Mouse (Mus musculus) right cerebral cortex, postnatal 4 days (tissue): Measurements from ENCODE around the gene Peli3.
A peak's percentile ranks its signal among the peaks of the same experiment; 100 is the strongest.
"Not testable (repeated sequence)": the region's sequence is repeated elsewhere in the genome, so short reads cannot be mapped to it uniquely, and the experiment has no call there.

ENCODE experiments used
- DNase-seq: peaks from one replicate; pipeline ENCODE4 v3.0.0-alpha.2; 2022

Gene Peli3

DNA sequence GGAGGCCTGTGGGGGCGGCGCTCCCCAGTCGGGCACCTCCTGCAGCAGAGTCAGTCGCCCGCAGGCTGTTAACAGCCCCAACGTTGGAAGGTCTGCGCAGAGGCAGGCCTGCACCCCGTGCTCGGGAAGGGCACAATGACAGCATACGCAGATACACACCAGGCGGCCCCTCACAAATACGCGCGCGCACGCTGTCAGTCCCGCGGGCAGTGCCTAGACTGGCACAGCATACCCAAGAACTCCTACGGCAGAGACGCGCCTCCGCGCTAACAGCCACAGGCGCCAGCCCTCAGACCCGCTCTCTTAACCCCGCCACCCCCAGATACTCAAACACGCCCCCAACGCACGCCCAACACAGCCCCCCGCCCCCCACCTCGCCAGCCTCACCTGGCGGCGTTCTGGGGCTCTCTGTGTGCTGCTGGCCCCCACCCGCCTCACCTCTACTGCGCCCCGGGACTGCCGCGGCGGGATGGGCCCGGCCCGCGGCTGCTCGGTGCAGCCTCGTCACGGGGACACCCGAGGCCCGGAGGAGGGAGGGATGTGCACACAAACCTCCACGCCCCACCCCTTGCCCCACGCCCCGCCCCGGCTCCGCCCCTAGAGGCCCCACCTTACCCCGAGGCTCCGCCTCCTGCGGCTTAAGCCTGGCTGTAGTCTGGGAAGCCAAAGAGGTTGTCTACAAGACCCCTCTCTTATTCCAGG, at the start of gene Peli3:
TSS of gene Peli3 (minus strand) at position 577 of the 702 bp plus-strand sequence.
- DNase-seq: peak; percentile 84

DNA sequence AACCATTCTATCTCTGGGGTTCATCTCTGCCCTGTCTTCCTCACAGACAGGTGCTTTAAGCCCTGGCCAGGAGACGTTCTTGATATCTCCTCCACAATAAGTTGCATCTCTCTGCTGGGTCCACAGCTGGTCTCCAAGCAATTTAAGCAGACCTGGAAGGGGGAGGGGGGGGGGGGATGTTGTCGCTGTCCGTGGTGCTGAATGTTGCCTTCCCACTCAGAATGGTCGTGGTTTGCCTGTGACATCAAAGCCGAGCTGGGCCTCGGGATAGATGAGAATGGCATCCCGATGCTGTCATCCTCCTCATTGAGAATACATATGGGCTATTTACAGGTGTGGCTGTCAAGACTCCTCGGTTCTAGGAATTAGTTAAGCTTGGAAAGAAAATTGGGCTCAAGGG, 49.4 kb upstream of the Peli3 start:
- no peak for DNase-seq

DNA sequence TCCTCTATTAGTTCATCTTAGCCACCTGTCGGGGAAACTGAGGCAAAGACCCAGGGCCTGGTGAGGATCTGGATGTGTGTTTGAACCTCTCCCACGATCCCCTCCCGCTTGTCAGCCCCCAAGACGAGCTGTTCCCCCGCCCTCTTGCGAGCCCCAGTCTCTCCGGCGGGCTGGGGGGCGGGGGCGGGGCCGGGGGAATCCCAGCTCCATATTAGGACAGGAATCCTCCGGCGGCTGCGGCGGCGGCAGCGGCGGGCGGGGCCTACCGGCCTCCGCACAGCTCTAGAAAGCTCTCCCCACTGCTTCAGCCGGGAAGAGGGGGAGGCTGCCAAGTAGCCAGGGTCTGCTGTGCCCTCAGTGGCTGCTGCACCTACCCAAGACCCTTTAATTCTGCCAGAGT, 47.8 kb upstream of the Peli3 start:
- DNase-seq: peak; percentile 61

GRCm38 (mm10) chr19:4990256-4990625, 47.3 kb upstream of the Peli3 start, which contains the start of gene Npas4:
Gene Npas4, minus strand, starts transcription at chr19:4990316.
- DNase-seq: peak; percentile 68

DNA sequence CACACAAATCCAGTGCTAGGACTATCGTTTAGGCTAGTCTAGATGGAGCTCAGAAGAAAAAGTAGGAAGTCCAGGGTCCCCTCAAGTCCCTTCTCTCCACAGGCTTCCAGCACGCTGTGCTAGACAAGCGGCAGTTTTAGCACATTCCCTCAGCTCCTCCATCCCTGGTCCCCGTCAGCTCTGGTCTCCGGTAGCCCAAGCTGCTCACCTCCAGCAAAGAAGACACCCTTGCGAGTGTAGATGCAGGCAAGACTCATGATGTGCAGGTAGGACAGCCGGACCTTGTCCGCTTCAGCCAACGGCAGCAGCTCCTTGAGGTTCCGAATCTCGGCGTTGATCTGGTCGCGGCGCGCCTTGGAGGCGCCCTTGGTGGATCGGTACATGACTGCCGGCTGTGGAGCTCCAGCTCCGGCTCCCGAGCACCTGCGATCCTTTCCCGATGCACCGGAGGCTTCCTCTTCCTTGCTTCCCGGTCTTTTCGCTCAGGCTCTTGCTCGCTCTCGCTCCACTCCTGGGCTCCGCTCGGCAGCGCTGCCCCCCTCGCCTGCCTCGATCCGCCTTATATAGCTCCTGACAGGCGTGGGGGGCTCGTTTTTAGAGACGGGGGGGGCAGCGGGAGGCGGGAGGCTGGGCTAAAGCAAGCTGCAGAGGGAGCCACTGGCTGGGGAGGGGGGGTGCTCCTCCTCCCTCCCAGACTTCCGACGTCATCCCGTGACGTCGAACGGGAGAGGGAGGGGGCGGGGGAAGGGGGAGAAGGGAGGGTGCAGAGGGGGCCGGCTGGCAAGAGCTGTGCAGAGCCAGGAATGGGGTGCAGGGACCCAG, 46.7 kb upstream of the Peli3 start:
- peak; percentile 83 for DNase-seq

- peak; percentile 82 for DNase-seq
Observed at GRCm38 (mm10) chr19:4989013-4989412, 46.1 kb upstream of the Peli3 start.

GRCm38 (mm10) chr19:4981767-4982166, 38.8 kb upstream of the Peli3 start:
- DNase-seq: no peak

GRCm38 (mm10) chr19:4968236-4968635, 25.3 kb upstream of the Peli3 start:
- DNase-seq: no peak

DNA sequence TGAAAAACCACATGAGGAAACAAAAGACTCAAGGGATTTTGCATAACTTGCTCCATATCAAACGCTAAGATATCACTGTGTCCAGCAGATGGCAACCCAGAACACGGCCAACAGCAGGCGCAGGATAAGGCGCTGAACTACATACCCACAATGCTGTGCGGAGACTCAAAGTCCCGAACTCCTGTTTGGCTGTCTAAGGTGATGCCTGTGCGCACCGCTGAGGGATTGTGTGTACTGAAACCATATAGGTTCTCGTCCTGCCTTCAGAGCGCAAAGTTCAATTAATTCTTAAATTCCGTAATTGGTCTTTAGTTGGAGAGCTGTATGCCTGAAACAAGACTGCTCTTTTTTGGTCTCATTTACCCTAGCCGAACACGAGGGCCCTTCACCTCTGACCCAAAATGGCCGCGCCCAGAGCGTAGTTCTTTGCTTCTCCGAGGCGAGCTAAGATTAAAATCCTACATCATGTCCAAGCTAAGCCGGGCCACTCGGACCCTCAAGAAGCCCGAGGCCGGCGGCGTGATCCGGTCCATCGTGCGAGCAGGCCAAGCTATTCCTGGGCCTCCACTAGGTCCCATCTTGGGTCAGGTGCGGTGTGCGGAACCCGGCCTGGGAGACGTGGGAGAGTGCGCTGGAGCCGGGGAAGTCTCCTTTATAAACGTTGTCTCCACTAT, 19.1 kb upstream of the Peli3 start, which contains the start of gene Mrpl11:
TSS of gene Mrpl11 (plus strand) at position 220 of the 674 bp plus-strand sequence.
- DNase-seq: peak; percentile 80

DNA sequence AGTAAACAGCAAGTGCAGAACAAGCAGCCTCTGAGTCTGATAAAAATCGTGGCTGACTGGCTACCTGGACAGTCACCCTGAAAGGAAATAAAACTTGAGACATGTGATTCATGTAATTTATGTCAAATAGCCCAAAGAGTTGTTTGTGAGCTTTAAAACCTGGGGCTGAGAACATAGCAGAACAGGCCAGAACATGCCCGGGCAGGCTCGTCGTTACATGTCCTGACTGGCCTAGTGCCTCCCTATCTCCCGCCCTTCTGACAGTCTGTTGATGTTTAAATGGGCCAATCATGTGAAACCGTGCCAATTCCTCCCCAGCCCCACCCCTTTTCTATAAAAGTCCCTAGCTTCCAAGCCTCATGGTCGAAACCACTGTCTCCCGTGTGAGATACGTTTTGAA, 5.7 kb upstream of the Peli3 start:
- DNase-seq: not testable (repeated sequence)

- DNase-seq: no peak
Observed at GRCm38 (mm10) chr19:4945540-4945939, 2.6 kb upstream of the Peli3 start.

- no peak for DNase-seq
Observed at GRCm38 (mm10) chr19:4943253-4943588, 294 bp upstream of the Peli3 start.

DNA sequence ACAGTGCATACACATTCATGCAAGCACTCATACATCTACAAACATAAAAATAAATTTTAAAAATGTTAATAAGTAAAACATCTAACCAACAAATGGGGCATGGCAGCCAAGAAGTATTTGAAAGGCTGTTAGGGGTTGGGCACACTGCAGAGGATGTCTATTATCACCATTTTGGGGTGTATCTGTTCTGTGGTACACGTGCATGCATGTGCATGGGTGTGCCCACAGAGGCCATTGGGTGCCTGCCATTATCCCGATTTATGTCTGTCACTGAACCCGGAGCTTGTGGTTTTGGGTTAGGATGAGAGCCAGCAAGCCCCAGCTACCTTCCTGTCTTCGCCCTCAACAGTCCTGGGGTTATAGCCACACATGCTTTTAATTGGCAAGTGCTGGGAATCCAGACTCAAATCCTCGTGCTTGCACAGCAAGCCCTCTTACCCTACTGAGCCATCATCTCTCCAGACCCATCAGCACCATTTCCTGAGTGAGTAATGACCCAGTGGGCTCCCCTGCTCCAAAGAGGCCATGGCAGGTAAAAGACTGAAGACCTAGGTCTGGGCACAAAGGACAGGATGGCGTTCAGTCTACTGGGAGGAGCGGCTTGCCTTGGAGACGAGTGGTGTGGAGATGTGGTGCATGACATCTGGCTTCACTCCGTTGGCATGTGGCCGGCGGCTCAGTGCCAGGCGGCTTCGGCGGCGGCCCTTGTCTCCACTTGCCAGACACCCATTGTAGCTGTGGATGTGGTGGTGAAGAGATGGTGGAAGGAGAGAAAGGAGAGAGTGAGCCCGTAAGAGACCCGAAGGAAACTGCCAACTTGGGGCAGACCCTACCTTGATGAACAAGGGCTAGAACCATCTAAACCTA, 5.2 kb downstream of the Peli3 start:
- no peak for DNase-seq

GRCm38 (mm10) chr19:4936896-4937295, 6.0 kb downstream of the Peli3 start:
- no peak for DNase-seq

GRCm38 (mm10) chr19:4928781-4929180, 14.1 kb downstream of the Peli3 start:
- peak; percentile 26 for DNase-seq

DNA sequence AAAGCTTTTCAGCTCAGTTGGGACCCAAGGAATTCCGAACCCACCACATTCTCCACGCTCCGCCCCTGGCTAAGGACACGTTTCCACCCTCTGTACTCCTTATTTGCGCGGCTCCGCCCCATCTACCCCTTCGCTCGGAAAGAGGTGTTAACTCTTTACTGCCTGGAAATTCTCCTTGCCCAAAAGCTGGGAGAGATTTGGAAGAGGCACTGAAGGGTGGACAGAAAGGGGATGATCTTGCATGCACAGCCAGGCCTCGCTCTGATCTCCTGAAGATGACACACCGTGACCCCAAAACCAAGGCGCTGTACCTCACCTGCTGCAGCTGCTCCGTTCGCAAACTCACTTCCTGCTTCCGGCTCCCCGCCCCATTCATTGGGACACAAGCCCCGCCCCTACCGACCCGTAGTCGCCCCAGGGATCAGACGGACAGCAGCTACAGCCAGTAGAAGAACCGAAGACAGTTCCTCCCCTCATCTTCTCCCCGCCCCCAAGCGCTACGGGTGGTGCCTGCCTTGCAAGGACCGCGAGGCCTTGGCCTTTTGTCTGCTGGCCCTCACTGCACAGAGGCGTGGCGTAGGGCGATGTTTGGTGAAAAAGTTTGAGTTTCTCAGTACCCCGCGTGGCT, 14.9 kb downstream of the Peli3 start, which contains the start of gene Dpp3:
TSS of gene Dpp3 (minus strand) at position 384 of the 628 bp plus-strand sequence.
- peak; percentile 98 for DNase-seq

DNA sequence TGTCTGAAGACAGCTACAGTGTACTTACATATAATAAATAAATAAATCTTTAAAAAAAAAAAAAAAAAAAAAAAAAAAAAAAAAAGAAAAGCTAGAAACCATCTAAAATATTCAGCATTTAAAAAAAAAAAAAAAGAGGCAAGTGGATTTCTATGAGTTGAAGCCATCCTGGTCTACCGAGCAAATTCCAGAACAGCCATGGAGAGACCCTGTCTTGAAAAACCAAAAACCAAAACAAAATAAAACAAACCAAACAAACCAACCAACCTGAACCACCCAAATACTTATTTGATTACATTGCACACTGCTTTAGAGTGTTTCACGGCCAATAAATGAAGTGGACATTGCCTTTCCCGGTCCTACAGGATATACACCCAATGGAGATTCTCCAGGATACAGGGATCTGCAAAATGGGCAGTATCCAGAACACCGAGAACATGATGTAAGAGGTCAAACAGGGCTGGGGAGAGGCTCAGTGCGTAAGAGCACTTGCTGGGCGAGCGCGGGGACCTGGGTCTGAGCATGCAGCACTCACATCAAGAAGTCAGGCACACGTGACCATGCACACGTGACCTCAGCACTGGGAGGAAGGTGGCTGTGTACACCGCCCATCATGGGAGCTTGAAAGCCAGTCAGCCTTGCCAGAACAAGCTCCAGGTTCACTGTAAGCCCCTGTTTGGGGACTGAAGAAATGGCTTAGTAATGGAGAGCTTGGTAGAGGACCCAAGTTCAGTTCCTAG, 17.6 kb downstream of the Peli3 start:
- no peak for DNase-seq

DNA sequence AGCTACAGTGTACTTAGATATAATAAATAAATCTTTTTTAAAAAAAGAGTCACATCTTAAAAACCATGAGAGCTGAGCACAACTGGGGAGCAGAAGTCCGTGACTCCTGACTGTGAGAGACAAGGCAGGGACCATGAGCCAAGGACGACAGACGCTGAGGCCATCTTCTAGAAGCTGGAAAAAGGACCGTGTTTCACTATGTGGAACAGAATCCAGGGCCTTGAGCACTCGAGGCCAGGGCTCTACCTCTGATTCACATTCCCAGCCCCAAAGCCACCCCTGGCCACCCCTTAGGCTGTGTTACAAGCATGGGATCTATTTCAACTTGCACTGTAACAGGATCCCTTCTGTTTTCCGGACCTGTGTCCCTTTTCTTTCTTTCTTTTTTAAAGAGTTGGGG, 23.3 kb downstream of the Peli3 start:
- DNase-seq: no peak

DNA sequence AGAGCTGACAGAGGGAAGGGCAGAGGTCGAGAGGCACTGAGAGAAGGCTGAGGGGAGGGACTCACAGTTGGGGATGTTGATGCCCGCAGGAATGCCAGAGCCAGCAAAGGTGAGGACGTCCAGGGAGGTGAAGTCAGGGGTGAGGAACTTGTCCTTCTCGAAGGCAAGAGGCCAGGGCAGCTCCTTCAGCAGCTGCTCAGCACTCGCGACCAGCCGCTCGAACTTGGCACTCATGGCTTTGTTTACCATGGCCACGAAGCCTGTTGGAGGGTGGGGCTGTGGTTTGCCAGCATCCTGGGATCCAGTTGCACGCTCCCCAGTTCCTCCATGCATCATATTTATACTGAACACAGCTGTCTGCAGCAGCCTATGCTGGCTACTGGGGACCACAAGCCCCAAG, 26.1 kb downstream of the Peli3 start:
- no peak for DNase-seq

DNA sequence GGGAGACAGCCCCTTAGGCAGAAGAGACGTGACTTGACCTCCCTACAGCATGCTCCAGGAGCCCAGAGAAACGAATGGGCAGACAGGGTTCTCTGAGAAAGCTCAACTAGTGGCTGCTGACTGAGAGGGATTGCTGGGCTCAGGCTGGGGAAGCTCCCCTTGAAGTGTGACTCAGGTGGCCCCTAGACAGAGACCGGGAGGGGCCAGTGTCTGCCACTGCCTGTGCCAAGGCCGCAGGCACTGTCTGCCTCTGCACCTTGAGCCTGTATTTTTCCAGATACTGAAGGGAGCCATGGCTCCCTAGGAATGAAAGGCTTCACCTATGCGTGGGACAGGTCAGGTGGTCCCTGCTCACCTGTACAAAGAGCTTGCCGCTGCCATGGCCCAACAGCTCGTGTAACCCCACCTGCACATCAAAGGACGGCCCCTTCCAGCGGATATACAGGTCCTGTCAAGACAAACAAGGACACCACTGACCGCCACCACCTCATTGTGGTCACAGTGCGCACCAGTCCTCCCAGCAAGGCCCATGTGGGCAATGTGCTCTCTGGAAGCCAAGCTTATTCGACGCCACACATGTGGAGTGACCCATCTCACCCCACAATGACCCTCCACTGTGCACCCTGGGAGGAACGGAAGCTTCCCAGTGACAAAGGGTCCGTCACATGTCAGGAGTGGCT, 26.9 kb downstream of the Peli3 start:
- no peak for DNase-seq

DNA sequence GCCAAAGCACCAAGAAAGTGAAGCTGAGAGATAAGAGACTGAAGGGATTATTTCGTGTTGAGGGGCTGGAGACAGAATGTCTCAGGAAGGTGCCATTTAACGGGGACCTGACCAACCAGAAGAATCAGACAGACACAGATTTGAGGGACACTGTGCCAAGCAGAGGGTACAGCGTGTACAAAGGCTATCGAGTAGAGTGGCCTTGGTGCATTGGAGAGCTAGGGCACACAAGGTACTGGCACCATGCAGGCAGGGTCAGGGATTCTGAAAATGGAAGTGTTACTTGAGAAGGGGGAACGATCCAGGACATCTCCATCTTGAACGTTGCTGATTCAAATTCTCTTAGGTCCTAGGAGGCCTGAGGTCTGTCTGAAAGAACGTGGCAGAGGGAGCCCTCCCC, 33.6 kb downstream of the Peli3 start:
- no peak for DNase-seq
